Mouse (Mus musculus): ENCODE measurements around the gene Pde6h.

- TF ChIP-seq CTCF (IDR thresholded peaks at IDR 0.05; ENCODE audit: control insufficient read depth, insufficient read depth, low read length) (no peak), POLR2A (IDR thresholded peaks at IDR 0.05; ENCODE audit: borderline replicate concordance, control insufficient read depth, low read depth, low read length) (no peak)
These were observed 761 bp upstream of the Pde6h start for GRCm38 (mm10) chr6:136922871-136923270.

All from bone marrow, adult 2 months (tissue).